Mouse (Mus musculus) induced T-regulatory cell, adult 2 months (primary cell): ENCODE results near the gene Npas2.

ENCODE experiments used
- DNase-seq: peaks from one replicate; pipeline ENCODE4 v3.0.0-alpha.2; 2012; ENCODE audit warnings: low read depth

Gene Npas2

GRCm38 (mm10) chr1:39212982-39213381 lies 19.5 kb downstream of the Npas2 start:
- DNase-seq: no peak

- DNase-seq: peak; percentile 55
Measured at GRCm38 (mm10) chr1:39217584-39217983, 24.1 kb downstream of the Npas2 start.

GRCm38 (mm10) chr1:39228401-39228800 lies 34.9 kb downstream of the Npas2 start:
- DNase-seq: no peak

GRCm38 (mm10) chr1:39230021-39230420 lies 36.5 kb downstream of the Npas2 start:
- peak; percentile 18 for DNase-seq

DNA sequence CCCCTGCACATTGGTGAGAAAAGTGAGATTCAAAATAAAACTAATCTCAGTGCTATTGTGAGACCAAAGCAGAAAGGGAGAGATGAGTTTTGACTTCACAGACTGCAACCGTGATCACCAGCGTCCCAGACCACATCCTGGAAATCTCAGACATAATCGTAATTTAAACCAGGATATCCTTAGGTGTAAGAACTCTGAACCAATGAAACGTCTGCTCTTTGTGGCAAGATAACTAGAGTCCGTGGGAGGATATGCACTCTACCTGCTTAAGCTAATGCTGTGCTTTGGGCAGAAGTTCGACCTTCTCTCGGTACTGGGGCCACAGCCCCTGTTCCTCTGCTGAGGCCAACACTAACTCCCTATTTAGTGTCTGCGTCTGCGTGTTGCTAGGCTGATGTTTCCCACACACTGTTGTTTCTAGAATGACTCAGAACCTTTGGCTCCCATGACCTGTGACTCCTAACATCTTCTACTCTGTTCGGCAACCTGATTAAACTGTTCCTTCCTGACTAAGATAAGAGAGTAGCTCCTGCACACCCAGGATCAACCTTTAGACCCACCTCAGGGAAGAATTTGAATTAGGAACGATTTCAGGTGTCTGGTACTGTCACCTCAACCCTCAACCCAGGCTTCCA lies 41.4 kb downstream of the Npas2 start:
- peak; percentile 79 for DNase-seq

- DNase-seq: no peak
Measured at GRCm38 (mm10) chr1:39237503-39238255, 44.1 kb downstream of the Npas2 start.

- peak; percentile 15 for DNase-seq
Measured at GRCm38 (mm10) chr1:39240860-39241584, 47.5 kb downstream of the Npas2 start.

- DNase-seq: no peak
Measured at GRCm38 (mm10) chr1:39244726-39245125, 51.2 kb downstream of the Npas2 start.

DNA sequence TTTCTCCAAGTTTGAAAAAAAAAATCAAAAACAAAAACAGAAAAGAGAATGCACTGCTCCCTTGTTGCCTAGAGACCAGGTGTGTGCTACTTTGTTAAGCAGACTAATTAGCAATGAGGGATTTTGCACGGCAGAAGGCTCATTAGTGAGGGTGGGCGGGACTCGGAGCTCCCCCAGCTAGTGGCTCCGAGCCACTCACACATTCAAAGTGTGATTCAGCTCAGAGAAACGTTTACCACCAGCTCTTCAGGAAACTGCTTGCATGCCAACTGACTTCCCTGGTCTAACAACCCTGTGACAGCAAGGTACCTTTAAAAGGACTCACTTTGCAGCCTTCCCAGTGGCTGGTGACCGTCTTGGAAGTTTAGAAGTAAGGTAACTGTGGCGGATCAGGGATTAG lies 58.1 kb downstream of the Npas2 start:
- DNase-seq: no peak

- DNase-seq: peak; percentile 39
Measured at GRCm38 (mm10) chr1:39253771-39254170, 60.2 kb downstream of the Npas2 start.

- no peak for DNase-seq
Measured at GRCm38 (mm10) chr1:39256051-39256450, 62.5 kb downstream of the Npas2 start.

- DNase-seq: no peak
Measured at GRCm38 (mm10) chr1:39256513-39257330, 63.2 kb downstream of the Npas2 start.

- no peak for DNase-seq
Measured at GRCm38 (mm10) chr1:39257331-39257594, 63.7 kb downstream of the Npas2 start.

DNA sequence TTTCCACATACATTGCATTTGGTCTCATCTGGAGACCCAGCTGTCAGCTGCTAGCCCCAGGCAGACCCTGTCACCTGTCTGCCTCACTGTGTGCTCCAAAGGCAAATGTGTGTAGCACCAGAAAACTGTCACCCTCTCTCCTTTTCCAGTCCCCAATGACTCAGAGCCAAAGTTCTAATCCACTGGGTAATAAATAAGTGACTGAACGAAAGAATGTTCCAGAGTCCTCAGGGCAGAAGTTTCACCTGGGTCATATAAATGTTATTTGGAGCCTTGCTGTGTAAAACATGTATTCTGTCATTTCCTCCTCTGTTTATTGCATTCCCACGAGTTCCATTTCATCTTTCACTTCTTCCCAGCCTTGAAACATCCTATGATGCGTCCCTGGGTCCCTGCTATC lies 66.1 kb downstream of the Npas2 start:
- no peak for DNase-seq

GRCm38 (mm10) chr1:39260183-39260978 lies 66.8 kb downstream of the Npas2 start:
- no peak for DNase-seq

DNA sequence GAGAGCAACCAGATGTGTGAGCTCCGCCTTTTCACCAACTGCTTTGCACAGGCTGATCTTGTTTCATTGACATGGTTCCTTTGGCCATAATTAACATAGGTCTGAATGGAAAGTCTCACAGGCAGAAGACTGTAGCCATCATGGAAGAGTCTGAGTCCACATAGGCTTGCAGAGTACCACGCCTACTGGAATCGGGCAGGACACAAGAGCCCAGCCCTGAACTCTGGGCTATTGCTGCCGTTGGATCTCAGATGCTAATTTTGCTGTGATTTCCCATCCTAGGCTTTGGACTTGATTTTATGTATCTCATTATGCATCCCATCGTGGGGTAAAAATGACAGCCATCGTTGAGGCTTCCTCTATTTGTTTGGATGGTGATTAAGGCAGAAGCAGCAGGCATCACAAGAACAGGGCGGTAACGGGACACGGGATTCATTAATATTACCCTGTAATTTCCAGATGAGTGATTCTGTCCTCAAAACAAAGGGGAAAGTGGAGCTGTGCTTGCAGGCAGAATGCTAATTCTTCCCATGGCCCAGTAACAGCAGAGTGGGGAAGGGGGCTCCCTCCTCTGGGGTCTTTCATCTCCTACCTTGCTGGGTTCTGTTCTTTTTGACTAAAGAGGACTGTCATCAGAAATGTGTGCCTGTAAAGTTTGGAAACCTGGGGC lies 73.4 kb downstream of the Npas2 start:
- no peak for DNase-seq

GRCm38 (mm10) chr1:39272976-39273375 lies 79.4 kb downstream of the Npas2 start:
- DNase-seq: no peak

- no peak for DNase-seq
Measured at GRCm38 (mm10) chr1:39280391-39280790, 86.9 kb downstream of the Npas2 start.

GRCm38 (mm10) chr1:39280989-39281875 lies 87.7 kb downstream of the Npas2 start:
- peak; percentile 74 for DNase-seq

GRCm38 (mm10) chr1:39281888-39282287 lies 88.4 kb downstream of the Npas2 start:
- peak; percentile 42 for DNase-seq
